Mouse (Mus musculus): ENCODE results near the gene Adk. TPM values are rescaled to one million over a fixed set of nuclear protein-coding genes. Genes with fewer than 3 reads are reported as not detected.

Gene Adk
- total RNA-seq, 1 experiment from 2014 or later = 90.6 TPM

DNA sequence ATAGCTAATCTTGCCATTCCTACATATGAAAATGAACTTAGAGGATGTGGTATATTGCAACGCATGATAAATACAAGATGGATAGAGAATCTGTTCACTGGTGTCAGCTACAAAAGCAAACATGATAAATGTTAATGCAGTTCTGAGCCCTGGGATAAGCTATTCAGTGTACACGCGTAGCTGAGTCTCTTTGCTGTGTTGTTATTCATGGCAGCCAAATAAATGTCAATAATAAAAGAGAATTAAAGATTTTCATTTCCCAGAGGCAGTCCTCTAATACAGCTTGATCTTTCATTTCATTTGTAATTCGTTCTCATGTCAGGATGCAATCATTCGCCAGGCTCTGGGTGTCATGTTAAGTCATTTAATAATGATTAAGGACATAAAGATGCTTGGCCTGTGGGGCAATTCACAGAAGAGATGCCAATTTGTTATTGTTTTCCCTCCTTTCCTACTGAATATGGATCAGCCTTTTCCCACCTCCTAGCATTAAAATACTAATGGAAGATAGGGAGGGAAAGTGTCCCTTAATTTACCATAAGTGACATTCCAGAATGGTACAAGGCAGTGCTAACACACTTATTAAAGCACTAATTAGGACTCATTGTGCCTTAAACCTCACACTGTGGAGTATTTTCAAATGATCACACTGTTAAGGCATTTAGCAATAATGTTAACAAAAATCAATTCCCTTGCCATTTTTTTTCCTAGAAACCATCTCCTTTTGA, 331.5 kb downstream of the Adk start:
- no peak for ATAC-seq (replicated peaks; ENCODE audit: low read depth, poor library complexity, severe bottlenecking)

GRCm38 (mm10) chr14:21399506-21399905, 347.1 kb downstream of the Adk start:
- ATAC-seq (replicated peaks; ENCODE audit: low read depth, poor library complexity, severe bottlenecking) = no peak

- no peak for ATAC-seq (replicated peaks; ENCODE audit: low read depth, poor library complexity, severe bottlenecking)
Observed at GRCm38 (mm10) chr14:21402157-21402601, 349.8 kb downstream of the Adk start.

- no peak for ATAC-seq (replicated peaks; ENCODE audit: low read depth, poor library complexity, severe bottlenecking)
Observed at GRCm38 (mm10) chr14:21402621-21403405, 350.4 kb downstream of the Adk start.

DNA sequence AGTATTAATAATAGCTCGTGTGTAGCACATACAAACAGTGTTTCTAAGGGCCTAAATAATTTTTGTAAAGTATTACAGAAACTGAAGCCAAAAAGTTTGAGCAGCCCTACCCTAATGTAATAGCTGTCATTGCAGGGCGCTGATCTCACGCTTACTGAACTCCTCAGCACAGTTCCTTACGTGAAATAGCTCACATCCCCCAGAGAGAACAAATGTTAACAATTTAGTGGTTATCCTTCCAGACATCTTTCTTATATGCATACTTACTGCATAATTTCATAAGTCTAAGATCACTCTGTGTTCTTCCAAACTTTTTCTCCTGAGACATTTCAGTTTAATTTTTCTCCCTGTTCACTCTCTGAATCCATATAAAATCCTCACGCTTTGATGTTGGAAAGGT, 354.6 kb downstream of the Adk start:
- ATAC-seq (replicated peaks; ENCODE audit: low read depth, poor library complexity, severe bottlenecking) = no peak

GRCm38 (mm10) chr14:21408846-21409245, 356.5 kb downstream of the Adk start:
- no peak for ATAC-seq (replicated peaks; ENCODE audit: low read depth, poor library complexity, severe bottlenecking)

DNA sequence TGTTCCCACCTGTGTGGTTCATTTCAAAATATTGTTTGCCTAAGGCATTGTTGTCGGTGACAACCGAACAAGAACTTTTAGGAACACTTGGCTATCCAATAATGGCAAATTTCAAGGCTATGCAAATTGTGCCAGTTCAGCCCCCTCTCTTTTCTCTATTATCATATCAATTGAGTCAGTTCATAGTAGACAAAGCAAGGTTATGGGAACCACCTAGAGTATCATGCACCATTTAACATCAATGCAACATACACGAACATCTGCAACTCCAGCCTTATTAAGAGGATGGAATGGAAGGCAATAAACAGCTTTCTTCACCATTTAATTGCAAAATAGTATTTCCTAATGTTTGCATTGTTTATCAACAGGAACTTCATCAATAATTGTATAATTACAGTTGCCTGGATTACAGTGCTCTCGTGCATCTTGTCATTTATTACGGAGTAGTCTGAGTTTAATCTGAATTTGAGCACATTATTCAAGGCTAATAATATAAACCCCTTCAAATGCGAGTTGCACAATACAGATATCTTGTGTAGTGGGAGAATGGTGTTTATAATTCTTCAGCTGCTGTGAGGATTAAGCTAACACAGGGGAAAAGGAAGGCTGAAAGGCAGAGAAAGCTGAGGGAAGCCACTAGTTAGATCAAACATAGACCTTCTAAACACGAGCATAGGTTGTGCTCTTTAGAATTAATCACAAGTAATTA, 358.5 kb downstream of the Adk start:
- ATAC-seq (replicated peaks; ENCODE audit: low read depth, poor library complexity, severe bottlenecking) = no peak

DNA sequence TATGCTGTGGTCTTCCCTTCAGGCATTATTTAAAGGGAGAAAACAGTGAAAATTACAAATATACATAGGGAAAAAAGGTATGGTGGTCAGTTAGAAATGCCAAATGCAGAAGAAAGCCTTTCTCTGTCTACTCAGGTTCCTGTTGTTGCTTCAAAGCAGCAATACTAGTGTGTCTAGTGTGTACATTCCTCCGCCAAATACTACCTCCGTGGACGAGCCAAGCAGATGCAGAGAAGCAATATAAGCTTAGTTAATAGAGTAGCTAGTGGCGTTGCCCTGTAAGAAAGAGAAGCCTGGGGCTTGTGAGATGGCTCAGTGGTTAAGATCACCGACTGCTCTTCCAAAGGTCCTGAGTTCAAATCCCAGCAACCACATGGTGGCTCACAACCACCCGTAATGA, 359.1 kb downstream of the Adk start:
- no peak for ATAC-seq (replicated peaks; ENCODE audit: low read depth, poor library complexity, severe bottlenecking)

GRCm38 (mm10) chr14:21418332-21418731, 366.0 kb downstream of the Adk start:
- no peak for ATAC-seq (replicated peaks; ENCODE audit: low read depth, poor library complexity, severe bottlenecking)

GRCm38 (mm10) chr14:21427369-21427768, 375.0 kb downstream of the Adk start:
- no peak for ATAC-seq (replicated peaks; ENCODE audit: low read depth, poor library complexity, severe bottlenecking)

DNA sequence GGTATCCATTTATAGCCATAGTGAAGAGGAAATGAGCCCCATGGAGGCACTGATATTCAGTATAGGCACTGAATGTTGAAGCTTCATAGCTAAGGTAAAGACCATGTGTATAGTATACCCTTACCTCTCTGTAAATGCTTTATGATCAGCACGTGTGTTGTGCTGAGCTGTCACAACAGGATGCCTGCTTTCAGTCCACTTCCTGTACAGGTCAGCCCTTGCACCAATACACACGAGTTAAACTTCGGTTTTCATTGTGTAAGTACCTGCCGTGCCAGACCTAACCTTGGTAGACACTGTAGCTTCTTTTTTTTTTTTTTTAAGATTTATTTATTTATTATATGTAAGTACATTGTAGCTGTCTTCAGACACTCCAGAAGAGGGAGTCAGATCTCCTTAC, 381.0 kb downstream of the Adk start:
- no peak for ATAC-seq (replicated peaks; ENCODE audit: low read depth, poor library complexity, severe bottlenecking)

DNA sequence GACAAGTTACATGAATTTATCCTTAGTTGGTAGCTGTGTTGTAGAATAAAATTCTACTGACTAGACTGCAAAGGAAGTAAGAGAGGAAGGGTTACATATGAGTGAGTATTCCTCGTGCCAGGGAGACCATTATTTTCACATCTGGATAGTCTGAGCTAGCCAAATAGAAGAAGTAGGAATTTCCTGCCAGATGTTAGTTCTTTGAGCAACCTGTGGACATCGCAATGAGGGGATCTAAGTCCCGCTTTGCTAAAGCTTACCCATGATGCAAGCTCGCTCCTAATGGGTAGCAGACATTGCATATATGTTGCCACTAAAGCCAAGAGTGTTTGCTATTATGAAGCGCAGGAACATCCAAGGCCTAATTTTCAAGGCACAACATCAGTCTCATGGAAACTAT, 381.6 kb downstream of the Adk start:
- ATAC-seq (replicated peaks; ENCODE audit: low read depth, poor library complexity, severe bottlenecking) = no peak

GRCm38 (mm10) chr14:21434686-21435085, 382.3 kb downstream of the Adk start:
- ATAC-seq (replicated peaks; ENCODE audit: low read depth, poor library complexity, severe bottlenecking) = no peak

- ATAC-seq (replicated peaks; ENCODE audit: low read depth, poor library complexity, severe bottlenecking) = 0 out of 2 replicates have a peak, but pooled peaks have one; percentile 29
Observed at GRCm38 (mm10) chr14:21439785-21440184, 387.4 kb downstream of the Adk start.

DNA sequence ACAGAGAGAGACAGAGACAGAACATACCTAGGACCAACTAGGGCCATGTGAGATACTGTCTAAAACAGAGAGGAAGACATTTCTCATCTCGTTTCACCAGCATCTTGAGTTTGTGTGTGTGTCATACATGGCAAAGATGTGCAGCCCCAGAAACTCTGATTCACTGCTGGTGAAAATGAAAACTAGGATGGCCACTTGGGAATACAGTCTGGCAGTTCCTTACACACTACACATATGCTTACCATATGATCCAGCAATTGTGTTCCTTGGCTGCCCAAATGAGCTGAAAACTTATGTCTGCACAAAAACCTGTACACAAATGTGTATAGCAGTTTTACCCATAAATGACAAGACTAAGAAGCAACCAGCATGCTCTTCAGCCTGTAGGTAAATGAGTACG, 388.2 kb downstream of the Adk start:
- no peak for ATAC-seq (replicated peaks; ENCODE audit: low read depth, poor library complexity, severe bottlenecking)

DNA sequence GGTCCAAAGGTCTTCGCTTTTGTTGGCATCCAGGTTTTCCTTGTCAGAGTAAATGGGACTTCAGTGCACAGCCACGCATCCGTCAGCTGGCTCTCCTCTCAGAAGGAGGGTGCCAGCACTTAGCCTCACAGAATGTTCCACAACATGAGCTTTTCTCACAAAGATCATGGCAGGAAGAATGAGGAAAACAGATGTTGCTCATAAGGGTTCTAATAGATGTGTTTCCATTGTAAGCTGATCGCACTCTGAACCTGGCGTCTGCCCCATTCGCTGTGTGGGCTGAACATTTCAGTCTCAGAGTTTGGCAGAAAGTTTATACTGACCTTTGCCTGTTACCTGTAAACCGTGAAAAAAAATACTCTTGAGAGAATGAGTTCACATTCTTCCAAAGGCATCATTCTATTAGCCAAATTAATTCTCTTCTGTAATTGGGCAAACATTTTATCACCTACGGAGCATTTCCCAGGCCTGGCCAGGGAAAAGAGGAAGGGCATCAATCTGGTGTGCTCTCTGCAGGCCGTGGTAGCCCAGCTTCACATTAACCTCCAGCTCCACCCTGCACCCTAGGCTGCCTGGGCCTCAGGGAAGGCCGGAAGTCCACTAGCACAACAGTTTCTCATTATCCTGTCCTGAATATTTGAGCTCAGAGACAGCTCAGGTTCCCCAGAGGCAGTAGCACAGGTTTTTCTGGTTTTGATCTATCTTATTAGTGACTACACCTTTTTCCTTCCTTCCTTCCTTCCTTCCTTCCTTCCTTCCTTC, 389.6 kb downstream of the Adk start:
- ATAC-seq (replicated peaks; ENCODE audit: low read depth, poor library complexity, severe bottlenecking) = no peak

DNA sequence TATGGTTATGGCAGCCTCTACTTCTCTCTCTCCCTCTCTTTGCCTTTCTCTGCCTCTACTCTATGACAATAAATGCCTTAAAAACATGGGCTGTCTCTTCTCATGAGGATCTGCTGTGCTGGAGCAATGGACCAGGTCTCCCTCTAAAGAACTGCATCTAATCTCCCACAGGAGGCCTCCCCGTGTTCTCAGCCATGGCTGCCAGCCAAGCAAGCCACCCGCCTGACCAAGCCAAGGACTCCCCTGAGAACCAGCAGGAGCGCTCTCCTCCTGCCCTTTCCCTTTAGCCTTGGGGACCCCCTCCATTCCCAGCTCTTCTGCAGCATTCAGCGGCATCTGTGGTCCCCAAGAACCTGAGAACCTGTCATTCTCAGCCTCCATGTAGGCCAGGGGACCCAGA, 400.2 kb downstream of the Adk start:
- no peak for ATAC-seq (replicated peaks; ENCODE audit: low read depth, poor library complexity, severe bottlenecking)

- ATAC-seq (replicated peaks; ENCODE audit: low read depth, poor library complexity, severe bottlenecking) = no peak
Observed at GRCm38 (mm10) chr14:21453896-21454295, 401.5 kb downstream of the Adk start.

DNA sequence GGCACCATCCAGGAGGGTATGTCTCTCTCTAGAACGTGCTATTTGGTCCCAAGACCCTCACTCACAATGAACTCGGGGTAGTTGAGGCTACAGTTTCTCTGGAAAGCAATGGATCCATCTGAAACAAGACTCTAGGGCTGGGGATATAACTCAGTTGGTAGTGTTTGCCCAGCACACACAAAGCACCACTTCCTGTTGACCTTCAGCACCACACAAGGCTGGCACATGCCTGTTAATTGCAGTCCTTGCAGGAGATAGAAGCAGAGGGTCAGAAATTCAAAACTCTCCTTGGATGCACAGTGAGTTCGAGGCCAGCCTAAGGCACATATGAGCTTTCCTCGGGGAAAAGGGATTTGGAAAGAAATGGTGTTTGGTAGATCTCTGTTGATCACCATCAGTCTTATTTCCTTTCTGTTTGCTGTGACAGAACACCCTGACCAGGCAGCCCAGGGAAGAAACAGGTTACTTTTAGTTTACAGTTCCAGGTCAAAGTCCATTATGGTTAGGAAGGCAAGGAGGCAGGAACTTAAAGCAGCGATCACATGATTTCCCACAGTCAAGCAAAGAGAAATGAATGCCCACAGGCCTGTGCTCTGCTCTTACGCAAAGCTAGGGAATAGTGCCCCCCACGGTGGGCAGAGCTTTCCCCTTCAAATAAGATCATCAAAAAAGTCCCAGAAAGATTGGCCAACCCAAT, 403.4 kb downstream of the Adk start:
- ATAC-seq (replicated peaks; ENCODE audit: low read depth, poor library complexity, severe bottlenecking) = no peak

DNA sequence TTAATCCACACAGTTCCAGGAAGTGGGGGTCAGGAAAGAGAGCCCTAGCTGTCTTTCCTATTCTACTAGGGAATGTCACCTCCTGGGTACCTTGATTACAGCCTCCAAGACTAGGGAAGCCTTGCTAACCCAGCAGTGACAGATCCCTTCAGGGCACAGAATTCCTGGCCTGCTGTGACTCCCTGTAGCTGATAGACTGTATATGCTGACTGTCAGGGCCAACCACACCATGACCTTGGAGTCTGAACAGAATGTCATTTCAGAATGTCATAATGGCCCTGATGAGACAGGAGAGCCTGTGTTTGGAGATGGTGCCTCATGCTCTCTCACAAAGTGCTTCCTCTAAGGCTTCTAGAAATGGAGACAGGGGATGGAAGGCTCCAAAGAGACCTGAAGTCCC, 404.2 kb downstream of the Adk start:
- ATAC-seq (replicated peaks; ENCODE audit: low read depth, poor library complexity, severe bottlenecking) = no peak

Measured in common myeloid progenitor, adult 5-6 weeks (primary cell).